23 mouse cellular contexts compared by ENCODE assay signal in the genomic region with DNA sequence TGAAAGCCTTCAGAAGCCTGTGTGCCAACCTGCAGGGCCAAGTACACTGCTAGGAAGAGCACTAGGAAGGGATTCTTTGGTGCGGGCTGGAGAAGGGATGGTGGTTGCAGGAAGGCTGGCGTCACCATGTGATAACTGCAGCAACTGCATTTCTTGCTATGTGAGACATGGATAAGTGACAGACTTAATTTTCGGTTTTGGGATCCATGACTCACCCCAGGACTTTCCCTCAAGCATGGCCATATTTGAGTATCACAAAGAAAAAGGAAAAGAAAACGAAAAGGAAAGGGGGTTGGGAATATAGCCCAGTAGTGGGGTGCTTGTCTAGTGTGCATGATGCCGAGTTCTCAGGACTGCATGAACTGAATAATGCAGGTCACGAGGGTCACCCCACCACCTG.
DNase-seq lines count a peak whose midpoint lies in the region; ATAC-seq and TF ChIP-seq lines count a peak whose summit lies in the region.
"Had no signal": no experiment of that assay in that cellular context is flagged by ENCODE, and none has a peak within 500 bp of the region (broad histone marks: within the 10 kb centered on the region; RNA-seq: fewer than 3 reads in every experiment).

No protein-coding gene starts in this region.

- H3K9me3 ChIP-seq in liver, embryonic 11.5 days (ENCODE audit: control insufficient read depth, low read length) = no peaks in the 10 kb centered on the region
- H3K9me3 ChIP-seq in liver, embryonic 15.5 days (replicated peaks) = no peaks in the 10 kb centered on the region
- H3K9me3 ChIP-seq in midbrain, postnatal 0 days (ENCODE audit: low read length) = no peaks in the 10 kb centered on the region
- no peaks in the 10 kb centered on the region for H3K9me3 ChIP-seq in kidney, embryonic 15.5 days (replicated peaks)
- H3K9me3 ChIP-seq: embryonic facial prominence, embryonic 12.5 days; forebrain, embryonic 13.5 days; heart, embryonic 12.5 days; intestine, embryonic 15.5 days; lung, embryonic 15.5 days; midbrain, embryonic 15.5 days had no signal

- H3K36me3 ChIP-seq in liver, embryonic 11.5 days (ENCODE audit: control insufficient read depth, insufficient read depth, low read length) = peaks cover 1% of the 10 kb centered on the region; the same call in 1 of the 2 replicates
- peaks cover 36% of the 10 kb centered on the region for H3K36me3 ChIP-seq in liver, embryonic 15.5 days (replicated peaks)
- no peaks in the 10 kb centered on the region for H3K36me3 ChIP-seq in midbrain, postnatal 0 days (ENCODE audit: insufficient read depth, low read length)
- peaks cover 34% of the 10 kb centered on the region for H3K36me3 ChIP-seq in kidney, embryonic 15.5 days
- H3K36me3 ChIP-seq: midbrain, embryonic 15.5 days had no signal

- ATAC-seq in liver, embryonic 11.5 days (replicated peaks; ENCODE audit: low FRiP score) = no peak
- no peak for ATAC-seq in liver, embryonic 15.5 days (ENCODE audit: insufficient read depth)
- ATAC-seq in midbrain, postnatal 0 days (ENCODE audit: low FRiP score) = no peak
- no peak for ATAC-seq in kidney, embryonic 15.5 days (replicated peaks; ENCODE audit: low FRiP score)
- ATAC-seq: activated CD4-positive, CD25-positive, alpha-beta regulatory T cell, adult 4 months; CD4-positive, CD25-positive, alpha-beta regulatory T cell, adult 4 months; forebrain, embryonic 13.5 days; hindbrain, embryonic 16.5 days; intestine, embryonic 15.5 days; midbrain, embryonic 15.5 days had no signal

- peak overlapping the region; percentile 38 for H3K4me2 ChIP-seq in liver, embryonic 11.5 days
- H3K4me2 ChIP-seq in liver, embryonic 15.5 days = peak overlapping the region; percentile 49
- H3K4me2 ChIP-seq in midbrain, postnatal 0 days (ENCODE audit: low read depth, low read length, poor library complexity, severe bottlenecking) = no peak overlapping the region
- H3K4me2 ChIP-seq in kidney, embryonic 15.5 days = no peak overlapping the region
- H3K4me2 ChIP-seq: embryonic facial prominence, embryonic 12.5 days; forebrain, embryonic 13.5 days; heart, embryonic 12.5 days; intestine, embryonic 15.5 days; lung, embryonic 15.5 days; midbrain, embryonic 15.5 days had no signal

- peak overlapping the region; percentile 95 for H3K27ac ChIP-seq in liver, embryonic 11.5 days (ENCODE audit: low read depth, low read length)
- H3K27ac ChIP-seq in liver, embryonic 15.5 days (replicated peaks) = peak overlapping the region; percentile 86
- H3K27ac ChIP-seq in midbrain, postnatal 0 days (ENCODE audit: low read depth, low read length) = no peak overlapping the region
- no peak overlapping the region for H3K27ac ChIP-seq in kidney, embryonic 15.5 days
- H3K27ac ChIP-seq: embryonic facial prominence, embryonic 12.5 days; intestine, embryonic 15.5 days; lung, embryonic 15.5 days; midbrain, embryonic 15.5 days had no signal

- DNase-seq in liver, embryonic 11.5 days (ENCODE audit: low spot score) = no peak
- DNase-seq in liver (no peak), NIH3T3 (ENCODE audit: low read depth) (peak; percentile 56)
- no peak for DNase-seq in midbrain, postnatal 0 days (ENCODE audit: low spot score)
- DNase-seq in cerebellum, postnatal 14 days = no peak
- DNase-seq: adrenal gland, adult 8-10 months; cerebellum, adult 18-20 months; cerebellum, postnatal 25 days; gastrocnemius, postnatal 36 days; kidney, adult 9 months; kidney, postnatal 25 days; lung, postnatal 36 days had no signal

- 82% methylated on average over 6 of the region's 6 CpGs for WGBS in liver, embryonic 11.5 days
- 53% methylated on average over 6 of the region's 6 CpGs for WGBS in liver, embryonic 15.5 days (ENCODE audit: insufficient replicate concordance)
- 81% methylated on average over 6 of the region's 6 CpGs for WGBS in midbrain, postnatal 0 days
- WGBS in kidney, embryonic 15.5 days = 89% methylated on average over 6 of the region's 6 CpGs

- peaks cover 74% of the 10 kb centered on the region for H3K4me1 ChIP-seq in liver, embryonic 11.5 days (replicated peaks; ENCODE audit: control insufficient read depth, insufficient read depth, low read length)
- peaks cover 97% of the 10 kb centered on the region for H3K4me1 ChIP-seq in liver, embryonic 15.5 days (replicated peaks)
- H3K4me1 ChIP-seq in midbrain, postnatal 0 days (ENCODE audit: insufficient read depth, low read length) = peaks cover 8% of the 10 kb centered on the region; the same call in 1 of the 2 replicates
- peaks cover 20% of the 10 kb centered on the region for H3K4me1 ChIP-seq in kidney, embryonic 15.5 days

- H3K27me3 ChIP-seq in liver, embryonic 11.5 days (replicated peaks; ENCODE audit: control insufficient read depth, insufficient read depth, low read length) = no peaks in the 10 kb centered on the region
- H3K27me3 ChIP-seq in liver, embryonic 15.5 days = no peaks in the 10 kb centered on the region
- H3K27me3 ChIP-seq in midbrain, postnatal 0 days (ENCODE audit: insufficient read depth, low read length) = no peaks in the 10 kb centered on the region
- H3K27me3 ChIP-seq in kidney, embryonic 15.5 days = no peaks in the 10 kb centered on the region
- H3K27me3 ChIP-seq: embryonic facial prominence, embryonic 12.5 days; forebrain, embryonic 13.5 days; heart, embryonic 12.5 days; intestine, embryonic 15.5 days; lung, embryonic 15.5 days; midbrain, embryonic 15.5 days had no signal

- 0 out of 2 replicates have a peak overlapping the region, but pooled peaks have one; percentile 4 for H3K9ac ChIP-seq in liver, embryonic 11.5 days (ENCODE audit: low read depth, low read length)
- peak overlapping the region; percentile 35; the same call in 1 of the 2 replicates for H3K9ac ChIP-seq in liver, embryonic 15.5 days
- no peak overlapping the region for H3K9ac ChIP-seq in midbrain, postnatal 0 days (replicated peaks; ENCODE audit: low read length, poor library complexity, severe bottlenecking)
- no peak overlapping the region for H3K9ac ChIP-seq in kidney, embryonic 15.5 days
- H3K9ac ChIP-seq: embryonic facial prominence, embryonic 12.5 days; forebrain, embryonic 13.5 days; heart, embryonic 12.5 days; intestine, embryonic 15.5 days; lung, embryonic 15.5 days; midbrain, embryonic 15.5 days had no signal

- H3K4me3 ChIP-seq in liver, embryonic 11.5 days (ENCODE audit: low read depth, low read length) = no peak overlapping the region
- no peak overlapping the region for H3K4me3 ChIP-seq in liver, embryonic 15.5 days (replicated peaks)
- no peak overlapping the region for H3K4me3 ChIP-seq in midbrain, postnatal 0 days (ENCODE audit: low read depth, low read length)
- H3K4me3 ChIP-seq in kidney, embryonic 15.5 days (replicated peaks) = no peak overlapping the region
- H3K4me3 ChIP-seq: embryonic facial prominence, embryonic 12.5 days; forebrain, embryonic 13.5 days; heart, embryonic 12.5 days; intestine, embryonic 15.5 days; lung, embryonic 15.5 days; midbrain, embryonic 15.5 days had no signal

- no peak for TF ChIP-seq CTCF in midbrain, postnatal 0 days (IDR thresholded peaks at IDR 0.05)

Comparison
In these comparisons a context has a peak if more than half of its experiments do, and no peak if none do; other contexts are left out.
1. H3K27ac ChIP-seq: peak in liver, embryonic 11.5 days (single experiment) and liver, embryonic 15.5 days (single experiment); none in midbrain, postnatal 0 days (single experiment) and kidney, embryonic 15.5 days (single experiment).
2. H3K4me2 ChIP-seq: peak in liver, embryonic 11.5 days (single experiment) and liver, embryonic 15.5 days (single experiment); none in midbrain, postnatal 0 days (single experiment) and kidney, embryonic 15.5 days (single experiment).
3. H3K9ac ChIP-seq: peak in liver, embryonic 11.5 days (single experiment) and liver, embryonic 15.5 days (single experiment); none in midbrain, postnatal 0 days (single experiment) and kidney, embryonic 15.5 days (single experiment).